Mouse (Mus musculus): Measurements from ENCODE around the gene Ckb. TPM values are rescaled to one million over a fixed set of nuclear protein-coding genes. Genes with fewer than 3 reads are reported as not detected.
A peak's percentile ranks its signal among the peaks of the same experiment; 100 is the strongest.

The Ckb gene
- total RNA-seq, 2 experiments from 2014 or later: 1.8 to 4.1 TPM

DNA sequence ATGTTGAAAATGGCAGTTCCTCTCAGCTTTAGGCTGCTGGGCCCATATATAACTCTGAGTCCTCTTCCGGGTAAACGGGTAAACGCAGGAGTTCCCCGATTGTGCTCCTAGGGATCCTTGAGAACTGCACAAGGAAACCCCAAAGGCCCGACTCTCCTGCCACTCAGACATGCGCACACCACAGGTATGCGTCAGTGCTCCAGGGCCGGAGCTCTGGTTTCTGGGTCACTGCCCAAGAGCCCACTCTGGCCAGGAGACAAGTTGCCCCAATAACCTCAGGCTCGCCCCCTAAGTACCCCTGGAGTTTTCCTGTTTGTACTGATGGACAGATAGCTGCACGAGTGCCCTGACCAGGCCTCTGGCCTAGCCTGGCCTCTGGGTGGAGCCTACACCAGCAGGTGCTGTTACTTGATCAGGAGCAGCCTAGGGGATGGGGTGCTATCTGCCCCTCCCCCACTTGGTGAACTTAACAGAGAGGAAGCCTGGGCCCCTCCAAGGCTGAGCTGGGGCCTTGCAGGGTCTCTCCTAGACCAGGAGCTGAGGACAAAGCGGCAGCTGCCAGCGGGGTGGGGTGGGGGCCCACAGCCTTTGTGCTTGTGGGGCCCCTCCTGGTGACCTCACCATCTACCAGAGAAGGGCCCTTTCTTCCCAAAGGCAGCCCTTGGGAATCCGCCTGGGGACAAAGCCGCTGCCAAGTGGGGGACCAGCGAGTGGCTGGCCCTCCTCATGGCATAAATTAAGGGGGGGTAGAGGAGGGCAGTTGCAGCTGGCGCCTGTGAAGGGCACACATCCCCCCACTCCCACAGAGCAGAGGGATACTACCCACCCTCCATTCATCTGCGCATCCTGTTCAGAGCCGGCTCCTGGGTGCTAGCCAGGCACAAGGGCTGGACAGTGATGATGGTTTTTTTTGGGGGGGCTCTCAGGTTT, 21.5 kb upstream of the Ckb start:
- ATAC-seq (replicated peaks; ENCODE audit: poor library complexity): no peak

DNA sequence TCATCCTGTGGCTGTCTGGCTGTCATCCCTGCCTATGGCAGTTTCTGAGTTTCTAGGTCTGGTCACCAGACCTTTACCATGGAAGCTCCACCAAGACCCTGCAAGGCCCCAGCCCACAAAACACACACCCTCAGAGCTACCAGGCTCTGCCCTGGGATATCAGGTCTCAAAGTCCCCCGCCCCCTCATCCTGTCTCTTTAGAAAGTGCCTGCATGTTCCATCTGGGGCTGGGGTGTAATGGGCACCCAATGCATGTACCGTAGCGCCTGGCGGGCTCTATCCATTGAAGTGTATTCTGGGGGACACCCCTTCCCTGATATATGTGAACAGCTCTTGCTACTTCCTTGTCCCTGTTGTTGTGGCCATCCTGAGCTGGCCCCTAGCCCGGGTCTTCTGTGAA, 20.8 kb upstream of the Ckb start:
- no peak for ATAC-seq (replicated peaks; ENCODE audit: poor library complexity)

DNA sequence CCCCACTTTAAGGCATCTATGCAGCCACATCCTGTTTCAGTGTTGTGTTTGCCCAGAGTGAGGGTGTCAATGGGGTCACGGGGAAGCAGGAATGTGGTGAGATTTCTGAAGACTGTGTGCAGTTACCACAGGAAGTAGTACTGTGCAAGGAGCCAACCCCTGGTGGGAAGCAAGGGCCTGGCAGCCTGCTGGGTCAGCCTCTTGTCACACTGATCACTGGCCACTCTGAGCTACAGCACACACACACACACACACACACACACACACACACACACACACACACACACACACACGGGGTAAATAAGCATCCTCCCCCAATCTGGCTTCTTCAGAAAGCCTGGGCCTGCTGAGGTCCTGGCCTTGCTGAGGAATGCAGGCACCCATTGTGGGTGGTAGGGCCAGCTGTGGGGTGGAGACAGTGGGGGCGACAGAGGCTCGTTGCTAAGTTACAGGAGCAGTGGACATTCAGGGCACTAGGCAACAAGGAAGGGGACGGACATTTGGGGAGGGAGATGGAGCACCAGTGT, 19.3 kb upstream of the Ckb start:
- ATAC-seq (replicated peaks; ENCODE audit: poor library complexity): peak; percentile 68

DNA sequence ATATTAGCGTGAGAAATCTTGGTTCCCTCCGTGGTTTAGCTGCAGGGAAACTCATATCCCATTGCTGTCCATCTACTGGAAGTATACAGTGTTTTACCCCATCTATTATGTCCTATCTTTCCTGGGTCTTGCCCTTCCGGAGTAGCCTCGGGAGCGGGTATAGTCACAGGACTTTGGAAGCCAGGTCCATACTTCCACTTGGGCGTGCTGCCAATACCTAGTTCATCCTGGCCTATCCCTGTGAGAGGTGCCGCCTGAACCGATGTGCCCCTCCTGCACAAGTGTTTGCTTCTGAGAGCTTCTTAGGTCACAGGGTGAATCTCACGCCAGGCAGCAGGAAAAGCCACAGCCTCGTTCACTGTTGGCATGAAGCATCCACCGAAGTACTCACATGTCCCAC, 17.3 kb upstream of the Ckb start:
- no peak for ATAC-seq (replicated peaks; ENCODE audit: poor library complexity)

DNA sequence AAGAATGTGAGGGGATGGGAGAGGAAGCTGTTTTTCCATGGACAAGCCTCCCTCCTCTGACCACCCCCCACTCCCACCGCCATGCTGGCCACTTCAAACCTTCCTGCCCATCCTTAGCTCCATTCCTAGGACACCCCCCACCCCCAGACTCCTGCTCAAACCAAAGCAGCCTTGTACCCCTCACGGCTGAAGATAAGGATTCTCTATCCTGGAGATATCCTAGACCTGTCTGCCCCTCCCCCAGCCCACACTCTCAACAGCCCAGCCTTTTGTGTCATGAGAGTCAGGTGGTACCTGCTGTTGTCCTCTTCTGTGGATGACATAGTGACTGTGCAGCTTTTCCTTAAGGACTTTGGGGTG, 15.9 kb upstream of the Ckb start:
- no peak for ATAC-seq (replicated peaks; ENCODE audit: poor library complexity)

DNA sequence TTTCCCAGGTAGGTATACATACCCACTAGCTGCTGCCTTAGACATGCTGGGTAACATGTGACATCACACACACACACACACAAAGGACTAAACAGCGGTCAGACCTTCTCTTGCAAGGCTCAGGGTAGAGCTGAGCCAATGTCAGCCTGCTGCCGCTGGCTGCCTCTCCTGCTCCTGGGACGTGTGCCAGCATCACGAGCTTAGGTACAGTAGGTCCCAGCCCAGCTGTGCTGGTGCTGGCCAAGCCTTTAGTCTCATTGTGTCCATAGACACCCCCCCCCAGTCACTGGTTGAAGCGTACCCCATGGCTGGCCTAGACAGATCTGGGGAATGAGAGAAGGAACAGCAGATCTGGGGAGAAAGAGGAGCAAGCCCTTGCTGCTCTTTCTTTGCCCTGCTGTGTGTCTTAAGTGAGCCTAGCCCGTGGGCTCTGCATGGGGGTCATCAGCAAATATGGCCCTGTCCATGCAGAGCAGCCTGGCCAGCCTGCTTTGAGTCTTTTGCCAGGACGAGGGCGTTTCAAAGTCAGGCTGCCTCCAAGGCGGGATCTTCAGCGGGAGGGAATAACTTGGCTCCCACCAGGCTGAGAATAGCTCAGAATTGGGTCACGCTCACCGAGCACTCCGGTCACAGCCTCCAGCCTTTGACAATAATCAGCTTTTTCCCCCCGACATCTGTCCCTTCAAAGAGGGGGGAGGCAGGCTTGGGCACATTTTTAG, 15.4 kb upstream of the Ckb start:
- ATAC-seq (replicated peaks; ENCODE audit: poor library complexity): no peak

DNA sequence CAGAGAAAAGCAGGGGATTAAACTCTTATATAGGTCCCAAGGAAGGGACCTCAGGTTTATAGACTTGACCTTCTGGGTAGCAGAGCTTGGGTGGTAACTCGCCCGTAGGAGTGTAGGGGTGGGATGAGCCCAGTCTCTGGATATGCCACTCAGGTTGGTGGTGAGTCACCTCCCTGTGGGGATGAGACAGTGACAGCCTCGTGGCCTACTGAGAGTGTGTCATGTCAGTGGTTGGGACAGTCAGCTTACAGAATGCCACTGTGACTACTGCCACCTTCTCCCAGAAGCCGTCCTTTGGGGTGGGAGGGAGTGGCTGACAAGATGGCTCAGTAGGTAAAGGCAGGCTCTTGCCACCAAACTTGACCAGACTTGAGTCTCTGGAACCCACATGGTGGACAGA, 14.3 kb upstream of the Ckb start:
- ATAC-seq (replicated peaks; ENCODE audit: poor library complexity): no peak

DNA sequence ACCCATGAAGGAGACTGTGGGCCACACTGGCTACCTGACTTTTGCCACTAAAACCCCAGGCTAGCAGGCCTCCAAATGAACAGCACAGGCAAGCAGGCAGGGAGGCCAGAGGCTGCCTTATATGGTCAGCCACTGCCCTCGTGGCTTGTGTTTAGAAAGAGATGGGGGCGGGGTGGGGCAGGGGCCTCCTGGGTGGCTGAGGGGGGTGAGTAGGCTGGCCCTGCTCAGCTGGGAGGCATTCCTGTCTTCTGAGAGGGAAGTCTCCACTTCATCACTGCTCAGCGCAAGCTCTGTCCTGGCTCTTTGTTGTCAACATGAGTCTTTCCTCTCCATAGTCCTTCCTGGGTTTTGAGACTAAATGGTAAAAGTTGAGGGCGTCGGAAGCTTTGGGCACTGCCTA, 10.7 kb upstream of the Ckb start:
- ATAC-seq (replicated peaks; ENCODE audit: poor library complexity): no peak

DNA sequence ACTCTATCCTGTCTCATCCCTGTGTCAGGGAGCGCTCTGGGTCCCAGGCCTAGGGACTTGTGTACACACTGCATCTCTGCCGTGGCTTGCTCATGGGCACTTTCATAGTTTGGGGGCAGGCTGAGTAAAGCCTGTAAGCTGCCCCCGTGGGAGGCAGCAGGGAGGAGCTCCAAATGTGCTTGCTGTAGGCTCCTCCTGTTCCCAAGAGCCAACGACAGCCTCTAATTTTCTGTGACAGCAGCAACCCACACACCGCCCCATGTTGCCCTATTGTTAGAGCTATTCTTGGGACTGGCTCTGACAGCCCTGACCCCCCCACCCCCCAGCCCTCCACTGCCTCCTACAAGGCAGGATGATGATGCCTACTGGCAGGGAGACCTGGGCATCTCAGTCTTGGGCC, 9.9 kb upstream of the Ckb start:
- ATAC-seq (replicated peaks; ENCODE audit: poor library complexity): no peak

DNA sequence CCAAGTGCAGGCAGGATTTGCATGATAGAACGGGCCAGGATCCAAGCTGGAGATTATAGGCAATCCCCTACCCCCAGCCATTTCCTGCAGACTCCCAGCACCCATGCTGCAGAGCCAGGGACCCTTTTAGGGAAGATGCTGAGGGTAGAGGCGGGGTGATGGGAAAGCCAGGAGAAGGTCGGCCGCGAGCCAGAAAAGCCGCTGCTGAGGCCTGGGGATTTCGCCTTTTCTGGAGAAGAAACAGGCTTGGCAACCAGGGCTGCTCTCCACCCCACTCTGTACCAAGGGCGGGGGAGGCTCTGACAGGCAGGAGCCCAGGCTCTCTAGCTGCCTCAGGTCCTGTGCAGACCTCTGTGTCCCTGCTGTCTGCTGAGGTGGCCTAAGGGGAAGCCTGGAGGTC, 9.2 kb upstream of the Ckb start:
- ATAC-seq (replicated peaks; ENCODE audit: poor library complexity): no peak

DNA sequence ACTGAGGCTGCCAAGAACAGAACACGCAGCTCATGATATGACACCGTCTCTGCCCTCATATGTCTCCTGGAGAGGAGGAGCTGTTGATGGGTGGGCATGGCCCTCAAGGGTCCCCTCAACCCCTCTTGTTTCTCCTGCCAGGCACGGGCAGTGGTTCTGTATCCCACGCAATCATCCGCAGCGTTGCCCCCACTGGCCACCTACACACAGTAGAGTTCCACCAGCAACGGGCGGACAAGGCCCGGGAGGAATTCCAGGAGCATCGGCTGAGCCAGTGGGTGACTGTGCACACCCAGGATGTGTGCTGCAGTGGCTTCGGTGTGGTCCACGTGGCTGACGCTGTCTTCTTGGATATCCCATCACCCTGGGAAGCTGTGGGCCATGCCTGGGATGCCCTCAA, 8.5 kb upstream of the Ckb start:
- no peak for ATAC-seq (replicated peaks; ENCODE audit: poor library complexity)

DNA sequence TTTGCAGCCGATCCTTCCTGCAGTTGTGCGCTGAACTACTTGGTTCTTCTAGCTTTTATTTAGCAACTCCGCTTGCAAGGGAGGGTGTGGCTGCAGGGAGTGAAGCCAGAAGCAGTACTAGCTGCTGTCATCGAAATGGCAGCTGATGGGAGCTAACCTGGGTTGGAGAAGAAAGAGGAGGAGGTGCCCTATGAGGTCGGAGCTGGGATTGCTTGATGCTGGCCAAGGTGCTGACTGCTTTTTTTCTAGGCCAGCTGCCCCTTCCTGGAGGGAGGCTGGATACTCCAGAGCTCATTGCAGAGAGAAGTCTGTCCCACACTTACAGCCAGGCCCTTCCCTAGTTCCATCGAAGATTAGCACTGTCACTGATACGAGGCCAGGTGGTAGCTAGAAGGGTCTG, 6.9 kb upstream of the Ckb start:
- peak; percentile 12 for ATAC-seq (replicated peaks; ENCODE audit: poor library complexity)

DNA sequence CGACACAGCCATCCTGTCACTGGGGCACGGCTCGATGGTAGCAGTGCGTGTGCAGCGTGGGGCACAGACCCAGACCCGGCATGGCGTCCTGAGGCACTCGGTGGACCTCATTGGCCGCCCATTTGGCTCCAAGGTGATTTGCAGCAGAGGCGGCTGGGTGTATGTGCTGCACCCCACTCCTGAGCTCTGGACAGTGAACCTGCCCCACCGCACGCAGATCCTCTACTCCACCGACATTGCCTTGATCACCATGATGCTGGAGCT, 6.5 kb upstream of the Ckb start:
- ATAC-seq (replicated peaks; ENCODE audit: poor library complexity): peak; percentile 15

DNA sequence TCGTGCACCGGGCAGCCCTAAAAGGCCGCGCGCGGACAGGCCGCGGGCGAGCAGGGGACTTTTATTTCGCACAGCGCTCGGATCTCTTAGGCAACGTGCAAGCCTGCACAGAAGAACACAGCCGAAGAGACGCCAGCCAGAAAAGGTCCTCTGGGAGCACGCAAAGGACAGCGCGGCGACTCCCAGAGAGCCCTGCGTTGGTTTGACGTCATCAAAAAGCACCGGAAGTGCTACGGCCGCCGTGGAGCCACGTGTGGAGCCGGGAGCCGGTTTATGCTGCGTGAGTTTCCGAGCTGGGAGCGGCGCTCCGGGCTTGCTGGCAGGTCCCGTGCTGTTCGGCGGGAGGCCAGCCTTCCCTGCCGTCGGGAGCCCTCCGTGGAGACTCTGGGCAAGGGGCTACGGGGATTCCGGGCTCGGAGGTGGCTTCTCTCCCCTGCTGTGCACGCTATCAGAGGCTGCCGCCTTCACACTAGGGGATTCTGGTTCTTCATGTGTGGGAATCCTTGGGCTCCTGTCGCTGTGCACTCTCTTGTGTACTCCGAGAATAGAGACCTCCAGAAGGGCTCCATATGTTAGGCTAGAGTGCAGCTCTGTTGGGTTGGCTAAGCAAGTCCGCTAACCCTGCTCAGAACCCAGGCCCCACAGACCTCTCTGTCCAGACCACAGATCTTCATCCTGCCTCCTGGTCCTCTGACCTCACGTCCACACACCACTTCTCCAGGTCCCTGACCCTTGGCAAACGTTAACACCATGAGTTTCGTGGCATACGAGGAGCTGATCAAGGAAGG, 5.9 kb upstream of the Ckb start, which contains the start of gene Trmt61a:
Gene Trmt61a (plus strand): TSS at position 224 of the 788 bp plus-strand sequence.
- peak; percentile 82 for ATAC-seq (replicated peaks; ENCODE audit: poor library complexity)

DNA sequence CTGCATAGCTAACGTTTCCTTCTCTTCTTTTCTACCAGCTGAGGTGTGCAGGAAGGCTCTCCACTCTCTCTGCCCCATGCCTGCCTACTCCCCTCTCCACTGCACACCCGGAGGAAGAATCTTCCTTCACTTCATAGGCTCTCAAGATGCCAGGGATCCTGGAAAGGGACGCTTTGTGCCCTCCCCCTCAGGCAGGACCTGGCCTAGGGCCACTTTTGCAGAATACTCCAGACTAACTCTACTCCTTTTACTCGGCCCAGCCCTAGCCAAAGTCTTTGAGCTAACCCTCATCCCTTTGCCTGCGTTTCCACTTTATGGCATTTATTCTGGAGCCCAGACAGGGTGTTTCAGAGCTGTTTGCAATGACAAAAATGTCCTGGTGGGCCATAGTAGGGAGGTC, 5.3 kb upstream of the Ckb start:
- ATAC-seq (replicated peaks; ENCODE audit: poor library complexity): 0 out of 2 replicates have a peak, but pooled peaks have one; percentile 1

DNA sequence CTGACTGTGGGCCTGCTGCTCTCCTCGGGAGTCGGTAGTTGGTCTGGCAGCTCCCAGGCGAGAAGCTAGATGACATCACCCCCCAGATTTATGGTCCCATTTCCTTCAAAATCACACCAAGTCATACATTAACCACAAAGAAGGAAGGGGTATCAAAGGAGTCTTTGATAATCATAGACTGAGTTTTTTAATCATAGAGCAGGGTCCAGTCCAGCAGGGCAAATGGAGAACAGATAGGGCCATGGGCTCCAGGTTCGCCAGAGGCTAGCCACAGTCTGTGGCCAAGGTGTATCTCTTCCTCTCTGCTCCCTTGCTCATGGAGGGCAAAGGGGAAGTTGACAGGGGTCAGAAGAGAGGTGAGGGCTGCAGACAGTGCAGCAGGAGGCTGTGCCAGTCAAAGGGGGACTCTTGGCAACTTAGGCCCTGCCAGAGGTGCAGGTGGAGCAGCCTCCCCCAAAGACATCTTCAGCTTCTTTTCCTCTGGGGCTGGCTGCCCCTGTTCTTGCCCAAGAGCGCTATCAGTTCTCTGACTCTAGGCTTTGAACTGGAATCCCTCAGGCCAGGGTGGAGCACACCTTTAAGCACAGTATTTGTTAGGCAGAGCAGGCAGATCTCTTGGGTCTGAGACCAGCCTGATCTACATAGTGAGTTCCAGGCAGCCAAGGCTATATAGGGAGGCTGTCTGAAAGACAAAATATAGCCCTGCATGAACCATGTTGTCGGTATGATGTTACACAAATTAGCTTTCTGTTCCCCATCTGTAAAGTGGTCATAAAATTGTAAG, 3.9 kb upstream of the Ckb start:
- ATAC-seq (replicated peaks; ENCODE audit: poor library complexity): no peak

DNA sequence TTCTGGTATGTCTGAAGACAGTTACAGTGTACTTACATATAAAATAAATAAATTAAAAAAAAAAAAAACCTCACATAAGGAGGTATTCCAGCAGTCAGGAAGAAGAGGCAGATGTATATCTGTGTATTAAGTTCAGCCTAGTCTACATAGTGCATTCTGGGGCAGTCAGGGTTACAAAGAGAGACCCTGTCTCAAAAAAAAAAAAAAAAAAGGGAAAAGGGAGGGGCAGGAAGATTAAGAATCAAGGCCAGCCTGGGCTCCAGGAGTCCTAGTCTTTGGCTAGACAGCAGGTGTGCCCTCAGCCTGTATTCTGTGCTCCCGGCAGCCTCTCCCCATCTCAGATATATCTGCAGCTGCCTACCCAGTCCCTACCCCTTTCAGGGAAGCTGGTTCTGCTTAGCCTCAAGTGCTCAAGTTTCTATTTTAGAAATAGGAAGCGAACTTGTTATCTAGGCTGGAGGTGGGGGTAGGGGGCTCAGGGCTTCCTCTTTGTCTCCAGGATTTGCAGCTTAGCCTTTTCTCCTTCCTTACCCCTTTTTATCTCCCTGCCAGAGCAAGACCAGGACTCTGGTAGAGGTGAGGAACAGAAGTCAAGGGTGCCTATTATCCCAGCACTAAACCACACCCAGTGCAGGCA, 2.8 kb upstream of the Ckb start:
- ATAC-seq (replicated peaks; ENCODE audit: poor library complexity): no peak

DNA sequence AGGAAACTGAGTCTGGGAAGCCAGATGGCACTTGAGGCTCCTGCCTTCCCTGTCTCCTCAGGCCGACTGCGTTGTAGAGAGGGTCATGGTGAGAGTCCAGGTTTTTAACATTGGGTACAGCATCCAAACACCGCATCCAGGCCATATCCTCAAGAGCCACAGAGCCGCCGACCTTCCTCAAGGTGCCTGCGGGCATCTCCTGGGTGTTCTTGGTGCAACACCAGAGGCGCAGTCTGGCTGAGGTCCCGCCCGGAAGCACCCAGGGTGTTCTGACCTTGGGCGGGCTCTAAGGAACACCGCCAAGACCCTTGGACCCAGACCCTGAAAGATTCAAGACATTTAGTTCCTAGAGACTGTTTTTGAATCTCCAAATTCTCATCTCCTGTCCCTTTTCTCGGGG, 443 bp upstream of the Ckb start:
- no peak for ATAC-seq (replicated peaks; ENCODE audit: poor library complexity)

DNA sequence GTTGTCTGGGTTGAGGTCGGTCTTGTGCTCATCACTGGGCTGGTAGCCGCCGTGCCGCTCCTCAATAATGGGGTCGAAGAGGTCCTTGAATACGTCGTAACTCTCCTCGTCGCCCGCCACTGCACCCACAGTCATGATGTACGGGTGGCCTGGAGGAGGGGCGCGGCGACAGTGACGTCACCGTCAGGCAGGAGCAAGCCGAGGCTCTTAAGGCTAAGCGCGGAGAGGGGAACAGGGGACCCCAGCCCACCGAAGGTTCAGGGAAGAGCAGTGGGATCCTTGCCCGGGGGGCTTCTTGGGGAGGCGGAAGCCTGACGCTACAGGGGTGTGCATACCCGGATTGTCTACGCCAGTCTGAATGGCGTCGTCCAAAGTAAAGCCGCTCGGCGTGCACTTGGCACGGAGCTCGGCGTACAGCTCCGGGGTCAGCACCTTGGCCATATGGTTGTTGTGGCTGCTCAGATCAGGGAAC, 671 bp downstream of the Ckb start:
- ATAC-seq (replicated peaks; ENCODE audit: poor library complexity): no peak

DNA sequence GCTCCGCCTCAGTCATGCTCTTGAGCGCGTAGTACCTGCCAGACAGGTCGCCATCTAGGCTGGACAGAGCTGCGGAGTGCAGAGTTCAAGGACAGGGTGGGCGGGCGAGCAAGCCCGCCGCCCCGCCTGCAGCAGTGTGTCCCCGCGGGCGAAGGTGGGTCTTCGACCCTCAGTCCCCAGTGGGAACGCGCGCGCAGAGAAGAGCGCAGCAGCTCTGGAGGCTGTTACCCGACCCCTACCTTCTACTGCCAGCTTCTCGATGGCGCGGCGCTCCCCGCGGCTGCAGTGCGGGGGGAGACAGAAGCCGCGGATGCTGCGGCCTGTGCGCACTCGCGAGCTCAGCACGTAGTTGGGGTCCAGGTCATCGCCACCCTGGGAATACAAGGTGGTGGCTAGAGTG, 1.2 kb downstream of the Ckb start:
- no peak for ATAC-seq (replicated peaks; ENCODE audit: poor library complexity)
